Mouse (Mus musculus) MEL (cell line): ENCODE data around the gene Vdac1. TPM values are rescaled to one million over a fixed set of nuclear protein-coding genes. Genes with fewer than 3 reads are reported as not detected.

ENCODE experiments used
- DNase-seq: peaks from one replicate; pipeline ENCODE4 v3.0.0; 2011; ENCODE audit warnings: low read depth, low spot score
- H3K27ac ChIP-seq: 2 replicates; pipeline ENCODE4 v1.5.1; 2012; ENCODE audit warnings: low read depth, mild to moderate bottlenecking, control low read depth, low read length, moderate library complexity; ENCODE audit not compliant: control insufficient read depth
- H3K27me3 ChIP-seq, 2 experiments: fragments of 150-350 bp in 1 of 2; sonication (generic) in 1 of 2; 2 replicates each; pipeline ENCODE4 v1.6.1; 2012; ENCODE audit warnings: low read length in 2 of 2, mild to moderate bottlenecking in 2 of 2, improper control_type of control experiment in 1 of 2, moderate library complexity in 1 of 2; ENCODE audit not compliant: insufficient read depth in 2 of 2, control insufficient read depth in 1 of 2
- H3K36me3 ChIP-seq, 2 experiments: 2 replicates each; pipeline ENCODE4 v1.6.1; 2012 to 2014; ENCODE audit warnings: low read length in 2 of 2, improper control_type of control experiment in 1 of 2, inconsistent platforms in 1 of 2, mild to moderate bottlenecking in 1 of 2; ENCODE audit not compliant: insufficient read depth in 2 of 2, control insufficient read depth in 1 of 2
- H3K4me1 ChIP-seq, 2 experiments: fragments of 150-350 bp in 1 of 2; sonication (generic) in 1 of 2; 2 replicates each; pipeline ENCODE4 v1.6.1; 2012; ENCODE audit warnings: low read length in 2 of 2, improper control_type of control experiment in 1 of 2, mild to moderate bottlenecking in 1 of 2; ENCODE audit not compliant: insufficient read depth in 2 of 2, control insufficient read depth in 1 of 2
- H3K4me3 ChIP-seq, 2 experiments: fragments of 150-350 bp in 1 of 2; sonication (generic) in 1 of 2; 2 replicates each; pipeline ENCODE4 v1.5.1; 2012; ENCODE audit warnings: low read depth in 2 of 2, low read length in 2 of 2, mild to moderate bottlenecking in 2 of 2, moderate library complexity in 2 of 2, control low read depth in 1 of 2, improper control_type of control experiment in 1 of 2; ENCODE audit not compliant: control insufficient read depth in 1 of 2, insufficient read depth in 1 of 2
- H3K79me2 ChIP-seq: 2 replicates; pipeline ENCODE4 v1.6.1; 2012; ENCODE audit warnings: mild to moderate bottlenecking, low read length, moderate library complexity; ENCODE audit not compliant: control insufficient read depth, poor library complexity, insufficient read depth
- H3K9ac ChIP-seq: 2 replicates; pipeline ENCODE4 v1.6.1; 2012; ENCODE audit warnings: low read depth, mild to moderate bottlenecking, control low read depth, low read length, moderate library complexity; ENCODE audit not compliant: control insufficient read depth, poor library complexity, severe bottlenecking
- H3K9me3 ChIP-seq: fragments of 150-350 bp; sonication (generic); replicated peaks from 2 replicates; pipeline ENCODE4 v1.6.1; 2012; ENCODE audit warnings: mild to moderate bottlenecking, low read length, improper control_type of control experiment, moderate library complexity; ENCODE audit not compliant: insufficient read depth
- CTCF ChIP-seq, 3 experiments: IDR thresholded peaks in 2 of 3; conservative IDR thresholded peaks in 1 of 3; 2 replicates each; pipeline ENCODE4 v1.5.1; 2011 to 2012; ENCODE audit warnings: low read length in 3 of 3, low read depth in 2 of 3, mild to moderate bottlenecking in 2 of 3, improper control_type of control experiment in 1 of 3, inconsistent platforms in 1 of 3, mixed read lengths in 1 of 3, moderate library complexity in 1 of 3; ENCODE audit not compliant: control insufficient read depth in 1 of 3, insufficient read depth in 1 of 3, poor library complexity in 1 of 3, severe bottlenecking in 1 of 3
- E2F4 ChIP-seq: IDR thresholded peaks from 2 replicates; pipeline ENCODE4 v1.6.1; 2011; ENCODE audit warnings: low read depth, low read length, improper control_type of control experiment, borderline replicate concordance
- HCFC1 ChIP-seq: IDR thresholded peaks from 2 replicates; pipeline ENCODE4 v1.6.1; 2012; ENCODE audit warnings: low read depth, mild to moderate bottlenecking, inconsistent platforms, low read length, improper control_type of control experiment, moderate library complexity
- MAZ ChIP-seq: IDR thresholded peaks from 2 replicates; pipeline ENCODE4 v1.6.1; 2012; ENCODE audit warnings: low read depth, mild to moderate bottlenecking, inconsistent platforms, low read length, improper control_type of control experiment
- MXI1 ChIP-seq: IDR thresholded peaks from 2 replicates; pipeline ENCODE4 v1.6.1; 2011; ENCODE audit warnings: mild to moderate bottlenecking, low read depth, low read length, improper control_type of control experiment
- NELFE ChIP-seq: IDR thresholded peaks from 2 replicates; pipeline ENCODE4 v1.6.1; 2011; ENCODE audit warnings: low read depth, low read length, improper control_type of control experiment
- POLR2AphosphoS2 ChIP-seq: IDR thresholded peaks from 2 replicates; pipeline ENCODE4 v1.6.1; 2011; ENCODE audit warnings: low read length, improper control_type of control experiment
- RCOR1 ChIP-seq: IDR thresholded peaks from 2 replicates; pipeline ENCODE4 v1.6.1; 2012; ENCODE audit warnings: low read depth, mild to moderate bottlenecking, inconsistent platforms, low read length, improper control_type of control experiment
- SIN3A ChIP-seq: IDR thresholded peaks from 2 replicates; pipeline ENCODE4 v1.6.1; 2012; ENCODE audit warnings: low read length, improper control_type of control experiment, inconsistent platforms
- SMC3 ChIP-seq: IDR thresholded peaks from 2 replicates; pipeline ENCODE4 v1.6.1; 2011; ENCODE audit warnings: low read depth, low read length, improper control_type of control experiment
- TAL1 ChIP-seq: IDR thresholded peaks from 2 replicates; pipeline ENCODE4 v1.6.1; 2012; ENCODE audit warnings: mild to moderate bottlenecking, inconsistent platforms, low read length, moderate library complexity, mixed read lengths
- ZC3H11A ChIP-seq: IDR thresholded peaks from 2 replicates; pipeline ENCODE4 v1.6.1; 2012; ENCODE audit warnings: low read depth, mild to moderate bottlenecking, inconsistent platforms, low read length, improper control_type of control experiment
- ZNF384 ChIP-seq: IDR thresholded peaks from 2 replicates; pipeline ENCODE4 v1.6.1; 2012; ENCODE audit warnings: low read depth, mild to moderate bottlenecking, inconsistent platforms, low read length, improper control_type of control experiment
- polyA plus RNA-seq, 2 experiments: library from polyadenylated mRNA; stranded (reverse) in 1 of 2; unstranded in 1 of 2; fragments of >175 nt in 1 of 2; fragments of >200 nt in 1 of 2; gene quantifications; 2 replicates each; pipeline versions ENCODE4 v1.2.1 to v1.2.4; 2012; ENCODE audit warnings: low replicate concordance in 2 of 2, low read depth in 1 of 2; ENCODE audit not compliant: insufficient read length in 2 of 2, insufficient read depth in 1 of 2, missing spikeins in 1 of 2
- total RNA-seq: library from RNA; depleted of rRNA; stranded (reverse); fragments of 300-350 nt; gene quantifications from 2 replicates; pipeline ENCODE4 v1.2.3, GENCODE M21; 2012

Vdac1 gene
- total and polyA plus RNA-seq, 3 experiments: 257 to 389 (median 381) TPM

GRCm38 (mm10) chr11:52369252-52370134 lies 8.8 kb downstream of the Vdac1 start:
- Histone ChIP-seq H3K27me3 (no peaks in the 10 kb centered on the region), H3K36me3 (peaks cover 19 to 46% of the 10 kb centered on the region in 2 experiments), H3K27ac (no peak overlapping the region), H3K9ac (no peak overlapping the region), H3K4me3 (no peak overlapping the region), H3K79me2 (peaks cover 86% of the 10 kb centered on the region), H3K4me1 (peaks cover 12 to 40% of the 10 kb centered on the region in 2 experiments), H3K9me3 (no peaks in the 10 kb centered on the region)
- TF ChIP-seq TAL1 (no peak), SIN3A (0 out of 2 replicates have a peak, but pooled peaks have one; percentile 24), E2F4 (no peak), ZNF384 (peak; percentile 71), MAZ (no peak), POLR2AphosphoS2 (no peak)
- DNase-seq: no peak

DNA sequence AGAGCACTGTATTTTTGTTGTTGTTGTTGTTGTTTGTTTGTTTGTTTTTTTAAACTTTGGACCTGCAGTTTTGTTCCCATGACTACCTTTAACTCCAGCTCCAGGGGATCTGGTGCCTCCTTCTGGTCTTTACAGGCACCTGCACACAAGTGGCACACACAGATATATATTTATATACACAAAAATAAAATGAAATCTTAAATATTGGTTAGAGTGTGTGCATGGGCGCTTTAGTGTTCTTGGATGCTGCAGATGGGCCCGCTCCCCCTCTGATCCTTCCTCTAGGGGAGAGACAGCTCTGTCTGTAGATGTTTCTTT lies 9.4 kb downstream of the Vdac1 start:
- no peaks in the 10 kb centered on the region for H3K9me3 ChIP-seq
- DNase-seq: peak; percentile 47
- TF ChIP-seq SMC3 (0 out of 2 replicates have a peak, but pooled peaks have one; percentile 10), NELFE (no peak), ZC3H11A (no peak), CTCF (IDR thresholded peaks at IDR 0.05 in 2 of 3, conservative IDR thresholded peaks at IDR 0.05 in 1 of 3; ENCODE audit: control insufficient read depth in 1 of 3, insufficient read depth in 1 of 3, low read depth in 2 of 3, low read length in 3 of 3, poor library complexity in 1 of 3, severe bottlenecking in 1 of 3) (peak; percentile 12 to 49 (median 34); a peak in 3 of 6 replicates)
- peaks cover 22 to 40% of the 10 kb centered on the region in 2 experiments for H3K36me3 ChIP-seq
- no peak overlapping the region for H3K27ac ChIP-seq
- H3K4me3 ChIP-seq: no peak overlapping the region
- H3K9ac ChIP-seq: no peak overlapping the region
- H3K4me1 ChIP-seq: peaks cover 12 to 37% of the 10 kb centered on the region in 2 experiments
- H3K79me2 ChIP-seq: peaks cover 81% of the 10 kb centered on the region
- no peaks in the 10 kb centered on the region for H3K27me3 ChIP-seq

DNA sequence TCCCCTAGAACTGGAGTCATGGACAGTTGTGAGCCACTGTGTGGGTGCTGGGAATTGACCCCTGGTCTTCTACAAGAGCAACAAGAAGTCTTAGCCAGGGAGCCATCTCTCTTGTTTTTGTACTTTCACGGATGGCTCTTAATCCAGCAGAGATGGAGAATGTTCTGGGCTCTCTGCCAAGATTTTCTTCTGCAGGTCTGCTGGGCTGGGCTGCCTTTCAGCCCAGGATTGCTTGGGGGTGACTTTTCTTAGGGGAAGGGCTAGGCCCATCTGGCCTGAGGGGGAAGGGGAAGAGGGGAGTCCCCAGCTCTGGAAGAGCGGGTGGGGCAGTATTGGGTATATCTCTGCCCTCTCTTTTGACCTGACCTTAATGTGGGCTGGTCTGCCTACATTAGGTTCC lies 9.9 kb downstream of the Vdac1 start:
- Histone ChIP-seq H3K27me3 (no peaks in the 10 kb centered on the region), H3K4me1 (peaks cover 12 to 32% of the 10 kb centered on the region in 2 experiments), H3K4me3 (no peak overlapping the region), H3K36me3 (peaks cover 22 to 37% of the 10 kb centered on the region in 2 experiments), H3K79me2 (peaks cover 77% of the 10 kb centered on the region), H3K27ac (no peak overlapping the region), H3K9me3 (no peaks in the 10 kb centered on the region), H3K9ac (no peak overlapping the region)
- TF ChIP-seq SIN3A (0 out of 2 replicates have a peak, but pooled peaks have one; percentile 26), RCOR1 (peak; percentile 25; the same call in 1 of the 2 replicates), HCFC1 (no peak), MXI1 (0 out of 2 replicates have a peak, but pooled peaks have one; percentile 23)
- DNase-seq: peak; percentile 78
